In genomic region chr17:6768301-6768788, GRCm38 (mm10) we compare ENCODE assay signal across 10 mouse cellular contexts. TPM values are rescaled to one million over a fixed set of nuclear protein-coding genes. Genes with fewer than 3 reads are reported as not detected.
DNase-seq lines count a peak whose midpoint lies in the region; ATAC-seq lines count a peak whose summit lies in the region.
"Had no signal": no experiment of that assay in that cellular context is flagged by ENCODE, and none has a peak within 500 bp of the region (broad histone marks: within the 10 kb centered on the region; RNA-seq: fewer than 3 reads in every experiment).

No protein-coding gene starts in this region.

- H3K4me1 ChIP-seq in liver, embryonic 12.5 days, result peaks cover 85% of the 10 kb centered on the region
- peaks cover 90% of the 10 kb centered on the region for H3K4me1 ChIP-seq in heart, embryonic 16.5 days (ENCODE audit: control insufficient read depth, insufficient read depth, low read length)
- H3K4me1 ChIP-seq in kidney, embryonic 16.5 days (ENCODE audit: insufficient read depth, low read length), result peaks cover 86% of the 10 kb centered on the region
- H3K4me1 ChIP-seq in midbrain, embryonic 16.5 days (ENCODE audit: control insufficient read depth, insufficient read depth, low read length), result peaks cover 3% of the 10 kb centered on the region; the same call in 1 of the 2 replicates

- no peaks in the 10 kb centered on the region for H3K9me3 ChIP-seq in liver, embryonic 12.5 days (replicated peaks)
- no peaks in the 10 kb centered on the region for H3K9me3 ChIP-seq in heart, embryonic 16.5 days (replicated peaks; ENCODE audit: control insufficient read depth, low read length)
- H3K9me3 ChIP-seq in kidney, embryonic 16.5 days (ENCODE audit: low read length), result no peaks in the 10 kb centered on the region
- H3K9me3 ChIP-seq in midbrain, embryonic 16.5 days (replicated peaks; ENCODE audit: control insufficient read depth, low read length, poor library complexity, severe bottlenecking), result no peaks in the 10 kb centered on the region

- H3K9ac ChIP-seq in liver, embryonic 12.5 days, result no peak overlapping the region
- H3K9ac ChIP-seq in heart, embryonic 16.5 days (ENCODE audit: low read length), result peak overlapping the region; percentile 48; the same call in 1 of the 2 replicates
- peak overlapping the region; percentile 24; the same call in 1 of the 2 replicates for H3K9ac ChIP-seq in kidney, embryonic 16.5 days (replicated peaks; ENCODE audit: low read length)
- H3K9ac ChIP-seq in midbrain, embryonic 16.5 days (ENCODE audit: low read depth, low read length), result no peak overlapping the region

- WGBS in liver, embryonic 12.5 days (ENCODE audit: insufficient replicate concordance), result 60% methylated on average over 5 of the region's 5 CpGs
- 49% methylated on average over 5 of the region's 5 CpGs for WGBS in heart, embryonic 16.5 days
- 74% methylated on average over 5 of the region's 5 CpGs for WGBS in kidney, embryonic 16.5 days
- 83% methylated on average over 5 of the region's 5 CpGs for WGBS in midbrain, embryonic 16.5 days

- no peak overlapping the region for H3K4me2 ChIP-seq in liver, embryonic 12.5 days
- H3K4me2 ChIP-seq in heart, embryonic 16.5 days (ENCODE audit: low read depth, low read length), result no peak overlapping the region
- H3K4me2 ChIP-seq in kidney, embryonic 16.5 days (replicated peaks; ENCODE audit: low read depth, low read length), result no peak overlapping the region
- no peak overlapping the region for H3K4me2 ChIP-seq in midbrain, embryonic 16.5 days (ENCODE audit: low read length)

- H3K4me3 ChIP-seq in liver, embryonic 12.5 days, result no peak overlapping the region
- no peak overlapping the region for H3K4me3 ChIP-seq in heart, embryonic 16.5 days (ENCODE audit: low read length)
- no peak overlapping the region for H3K4me3 ChIP-seq in kidney, embryonic 16.5 days (ENCODE audit: low read length)
- no peak overlapping the region for H3K4me3 ChIP-seq in midbrain, embryonic 16.5 days (ENCODE audit: low read depth, low read length)
- H3K4me3 ChIP-seq: gastrocnemius, adult 2 months had no signal

- H3K36me3 ChIP-seq in liver, embryonic 12.5 days, result peaks cover 5% of the 10 kb centered on the region
- no peaks in the 10 kb centered on the region for H3K36me3 ChIP-seq in heart, embryonic 16.5 days (ENCODE audit: control insufficient read depth, insufficient read depth)
- H3K36me3 ChIP-seq in kidney, embryonic 16.5 days (ENCODE audit: insufficient read depth, low read length), result no peaks in the 10 kb centered on the region
- no peaks in the 10 kb centered on the region for H3K36me3 ChIP-seq in midbrain, embryonic 16.5 days (ENCODE audit: control insufficient read depth, insufficient read depth, low read length)

- DNase-seq in liver, result no peak
- DNase-seq in yolk sac, embryonic 10.5 days (ENCODE audit: low spot score), result peak; percentile 69
- DNase-seq: gastrocnemius, adult 2 months; lung, postnatal 14 days had no signal

- no peaks in the 10 kb centered on the region for H3K27me3 ChIP-seq in liver, embryonic 12.5 days (replicated peaks)
- H3K27me3 ChIP-seq in heart, embryonic 16.5 days (ENCODE audit: control insufficient read depth, insufficient read depth, low read length), result no peaks in the 10 kb centered on the region
- no peaks in the 10 kb centered on the region for H3K27me3 ChIP-seq in kidney, embryonic 16.5 days (ENCODE audit: insufficient read depth, low read length)
- 0 out of 2 replicates have a peak, but pooled peaks cover 2% of the 10 kb centered on the region for H3K27me3 ChIP-seq in midbrain, embryonic 16.5 days (ENCODE audit: control insufficient read depth, insufficient read depth, low read depth, low read length)
- H3K27me3 ChIP-seq: CH12.LX had no signal

- no peak for ATAC-seq in liver, embryonic 12.5 days
- peak; percentile 64 for ATAC-seq in heart, embryonic 16.5 days (replicated peaks; ENCODE audit: extremely low read depth, insufficient read depth, low FRiP score)
- peak; percentile 71 for ATAC-seq in kidney, embryonic 16.5 days (ENCODE audit: low FRiP score, low TSS enrichment)
- no peak for ATAC-seq in monocyte, adult 5-6 weeks (replicated peaks; ENCODE audit: insufficient number of reproducible peaks, low FRiP score, low TSS enrichment, poor library complexity, severe bottlenecking)
- ATAC-seq in midbrain, embryonic 16.5 days, result no peak

- peak overlapping the region; percentile 33; the same call in 1 of the 2 replicates for H3K27ac ChIP-seq in liver, embryonic 12.5 days
- peak overlapping the region; percentile 93 for H3K27ac ChIP-seq in heart, embryonic 16.5 days (ENCODE audit: low read length)
- peak overlapping the region; percentile 85 for H3K27ac ChIP-seq in kidney, embryonic 16.5 days (ENCODE audit: low read length)
- H3K27ac ChIP-seq in midbrain, embryonic 16.5 days (ENCODE audit: low read length), result no peak overlapping the region
- H3K27ac ChIP-seq: gastrocnemius, adult 2 months had no signal

RNA-seq across cellular contexts. Expression of gene Ezr, which starts 14.2 kb away (rescaled TPM):
- 67.9 and 72.4 TPM in 2 replicates for polyA plus RNA-seq in liver, embryonic 12.5 days (2016; fragmentation: Nextera tagmentation; extraction: Ambion mirVana)
- polyA plus RNA-seq in heart, embryonic 16.5 days (2015; fragmentation: Nextera tagmentation; extraction: Ambion mirVana), result 144 and 166 TPM in 2 replicates
- polyA plus RNA-seq in kidney, embryonic 16.5 days (2015; fragmentation: Nextera tagmentation; extraction: Ambion mirVana), result 240 and 248 TPM in 2 replicates
- 389 to 480 TPM (median 421 TPM) in 3 replicates for total RNA-seq in monocyte, adult 5-6 weeks (2017)
- 31.9 and 36.8 TPM in 2 replicates for polyA plus RNA-seq in midbrain, embryonic 16.5 days (2015; fragmentation: Nextera tagmentation; extraction: Ambion mirVana)

Comparison
In these comparisons a context has a peak if more than half of its experiments do, and no peak if none do; other contexts are left out.
1. ATAC-seq: peak in heart, embryonic 16.5 days (single experiment) and kidney, embryonic 16.5 days (single experiment); none in liver, embryonic 12.5 days (single experiment), monocyte, adult 5-6 weeks (single experiment) and midbrain, embryonic 16.5 days (single experiment).
2. H3K9ac ChIP-seq: peak in heart, embryonic 16.5 days (single experiment) and kidney, embryonic 16.5 days (single experiment); none in liver, embryonic 12.5 days (single experiment) and midbrain, embryonic 16.5 days (single experiment).